Mouse (Mus musculus) lung, adult 2 months (tissue): ENCODE data around the gene Cdc42se2. TPM values are rescaled to one million over a fixed set of nuclear protein-coding genes. Genes with fewer than 3 reads are reported as not detected.

Source experiments
- DNase-seq: peaks from one replicate; pipeline ENCODE4 v3.0.0; 2022
- H3K4me1 ChIP-seq: fragments of 200-500 bp; 2 replicates; pipeline ENCODE4 v1.6.1; 2011; ENCODE audit warnings: low read length; ENCODE audit not compliant: control insufficient read depth, insufficient read depth
- H3K4me3 ChIP-seq: fragments of 200-500 bp; replicated peaks from 2 replicates; pipeline ENCODE3; 2011; ENCODE audit warnings: low read depth, mild to moderate bottlenecking, control low read depth, low read length; ENCODE audit errors: extremely low read depth
- CTCF ChIP-seq: fragments of 200-500 bp; IDR thresholded peaks from 2 replicates; pipeline ENCODE4 v1.5.1; 2011; ENCODE audit warnings: mild to moderate bottlenecking, low read length, control low read depth; ENCODE audit not compliant: insufficient read depth
- POLR2A ChIP-seq: fragments of 200-500 bp; IDR thresholded peaks from 2 replicates; pipeline ENCODE4 v1.6.1; 2011; ENCODE audit warnings: low read depth, mild to moderate bottlenecking, control low read depth, low read length, borderline replicate concordance; ENCODE audit errors: extremely low read depth
- WGBS: fragments of 180-500 bp; shearing (Covaris S2); methylation state at CpG from one replicate; pipeline ENCODE4 v1.1.7; 2018; 5-methylcytosine and 5-hydroxymethylcytosine counted together
- polyA plus RNA-seq: library from polyadenylated mRNA; depleted of rRNA; stranded (reverse); fragments of >200 nt; gene quantifications from 2 replicates; pipeline ENCODE4 v1.2.3, GENCODE M21; 2012

Gene Cdc42se2
- polyA plus RNA-seq, 1 experiment, result 67.7 TPM

DNA sequence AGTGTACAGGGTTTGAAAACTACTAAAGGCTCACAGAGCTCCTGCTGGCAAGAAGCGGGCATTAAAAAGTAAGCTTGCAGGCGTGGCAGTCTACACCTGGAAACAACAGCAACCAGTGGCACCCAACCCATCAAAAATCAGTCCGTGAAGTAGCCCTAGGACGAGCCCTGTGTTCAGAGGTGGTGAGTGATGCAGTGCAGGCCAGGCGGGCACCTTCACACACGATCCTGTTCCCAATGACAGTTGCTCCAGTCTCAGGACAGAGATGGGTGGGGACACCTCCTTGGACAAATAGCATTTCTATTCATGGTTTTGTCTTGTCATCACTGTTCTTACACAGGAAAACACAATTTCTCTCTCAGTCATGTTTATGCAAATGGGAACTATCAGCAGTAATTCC, 65.4 kb downstream of the Cdc42se2 start:
- TF ChIP-seq CTCF, result no peak
- no peak for TF ChIP-seq POLR2A
- Histone ChIP-seq H3K4me3 (no peak overlapping the region), H3K4me1 (peaks cover 9% of the 10 kb centered on the region)
- no peak for DNase-seq
- 88% methylated on average over 6 of the region's 6 CpGs for WGBS

- Histone ChIP-seq H3K4me3 (no peak overlapping the region), H3K4me1 (no peaks in the 10 kb centered on the region)
- TF ChIP-seq POLR2A (no peak), CTCF (no peak)
- WGBS, result 88% methylated on average over 3 of the region's 3 CpGs
- no peak for DNase-seq
Measured at GRCm38 (mm10) chr11:54718601-54719000, 68.9 kb downstream of the Cdc42se2 start.

GRCm38 (mm10) chr11:54717893-54718292, 69.6 kb downstream of the Cdc42se2 start:
- WGBS, result 91% methylated on average over 3 of the region's 3 CpGs
- DNase-seq, result no peak
- no peak overlapping the region for H3K4me3 ChIP-seq
- no peak for TF ChIP-seq CTCF
- no peak for TF ChIP-seq POLR2A
- H3K4me1 ChIP-seq, result no peaks in the 10 kb centered on the region

DNA sequence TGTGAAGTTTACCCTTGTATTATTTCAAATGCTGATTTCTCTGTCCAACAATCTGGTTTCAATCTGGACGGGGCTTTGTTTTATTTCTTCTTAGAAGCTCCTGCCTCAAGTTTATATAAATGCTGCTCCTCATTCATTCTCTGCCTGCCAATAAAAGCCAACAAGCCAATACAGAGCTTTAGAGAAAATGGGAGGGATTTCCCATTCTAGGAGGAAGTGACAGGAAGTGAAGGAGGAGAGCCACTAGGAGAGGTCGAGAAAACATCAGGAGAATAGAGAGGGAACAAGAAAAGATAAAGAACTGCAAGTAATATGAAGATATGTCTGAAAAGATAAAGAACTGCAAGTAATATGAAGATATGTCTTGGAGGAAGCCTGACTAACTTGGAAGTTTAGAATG, 74.6 kb downstream of the Cdc42se2 start:
- TF ChIP-seq CTCF (no peak), POLR2A (no peak)
- WGBS, result 36% methylated on average over 2 of the region's 2 CpGs
- H3K4me3 ChIP-seq, result no peak overlapping the region
- H3K4me1 ChIP-seq, result no peaks in the 10 kb centered on the region; the same call in 1 of the 2 replicates
- DNase-seq, result no peak

GRCm38 (mm10) chr11:54710512-54711293, 76.8 kb downstream of the Cdc42se2 start:
- WGBS, result 73% methylated on average over 4 of the region's 4 CpGs
- H3K4me1 ChIP-seq, result no peaks in the 10 kb centered on the region; the same call in 1 of the 2 replicates
- no peak for TF ChIP-seq POLR2A
- TF ChIP-seq CTCF, result no peak
- DNase-seq, result no peak
- H3K4me3 ChIP-seq, result no peak overlapping the region

GRCm38 (mm10) chr11:54709645-54710044, 77.8 kb downstream of the Cdc42se2 start:
- no peak for DNase-seq
- TF ChIP-seq POLR2A (no peak), CTCF (no peak)
- Histone ChIP-seq H3K4me1 (no peaks in the 10 kb centered on the region; the same call in 1 of the 2 replicates), H3K4me3 (no peak overlapping the region)
- WGBS, result 43% methylated on average over 2 of the region's 2 CpGs

DNA sequence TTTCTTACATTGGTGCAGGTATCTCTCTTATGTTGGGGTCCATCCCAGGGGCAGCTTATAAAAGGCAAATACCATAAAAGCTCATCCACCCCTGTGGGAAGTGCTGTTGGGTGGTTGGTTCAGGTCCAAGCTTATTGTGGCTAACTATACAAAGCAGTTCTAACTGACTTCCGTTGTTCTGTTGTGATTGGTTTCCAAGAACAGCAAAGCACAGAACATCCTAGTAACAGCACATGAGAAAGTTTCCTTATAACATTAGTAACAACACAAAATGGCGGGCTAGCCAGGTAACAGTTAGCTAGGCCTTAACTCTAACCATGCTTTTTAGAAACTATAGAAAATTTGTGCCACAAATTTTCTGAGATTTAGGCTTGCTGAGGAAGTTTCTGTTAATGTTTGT, 79.3 kb downstream of the Cdc42se2 start:
- TF ChIP-seq CTCF, result no peak
- no peak for TF ChIP-seq POLR2A
- H3K4me1 ChIP-seq, result no peaks in the 10 kb centered on the region; the same call in 1 of the 2 replicates
- H3K4me3 ChIP-seq, result no peak overlapping the region
- DNase-seq, result no peak
- 64% methylated on average over 2 of the region's 2 CpGs for WGBS

DNA sequence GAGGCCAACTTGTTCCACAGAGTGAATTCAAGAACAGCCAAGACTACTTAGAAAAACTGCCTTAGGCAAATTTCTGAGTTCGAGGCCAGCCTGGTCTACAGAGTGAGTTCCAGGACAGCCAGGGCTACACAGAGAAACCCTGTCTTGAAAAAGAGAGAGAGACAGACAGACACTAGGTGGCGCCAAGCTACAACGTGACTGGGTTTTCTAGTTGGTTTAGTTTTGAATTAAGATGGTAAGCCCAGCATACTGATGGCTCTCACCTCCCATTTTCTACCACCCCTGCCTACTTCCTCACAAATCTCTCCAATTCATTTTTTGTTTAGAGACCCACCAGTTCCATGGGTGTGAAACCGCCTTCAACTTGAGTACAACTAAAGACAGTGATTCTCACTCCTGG, 84.2 kb downstream of the Cdc42se2 start:
- DNase-seq, result peak; percentile 77
- Histone ChIP-seq H3K4me1 (no peaks in the 10 kb centered on the region), H3K4me3 (no peak overlapping the region)
- TF ChIP-seq POLR2A, result no peak
- TF ChIP-seq CTCF, result peak; percentile 27; the same call in 1 of the 2 replicates
- WGBS, result 28% methylated on average over 4 of the region's 4 CpGs

DNA sequence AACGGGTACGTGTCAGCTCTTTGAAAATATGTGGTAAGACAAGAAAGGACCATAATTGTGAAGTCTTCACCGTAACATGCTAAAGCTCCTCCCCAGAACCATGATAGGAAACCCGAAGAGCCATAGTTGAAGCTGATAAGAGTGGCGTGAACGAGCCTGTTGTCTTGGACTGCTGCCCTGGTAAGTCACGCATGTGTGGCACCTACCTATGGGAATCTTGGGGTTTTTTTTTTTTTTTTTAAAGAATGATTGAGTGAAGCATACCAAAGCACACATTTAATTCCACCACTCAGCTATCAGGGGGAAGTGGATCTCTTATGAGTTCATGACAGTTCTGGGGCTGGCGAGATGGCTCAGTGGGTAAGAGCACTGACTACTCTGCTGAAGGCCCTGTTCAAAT, 85.6 kb downstream of the Cdc42se2 start:
- 72% methylated on average over 8 of the region's 8 CpGs for WGBS
- no peak overlapping the region for H3K4me3 ChIP-seq

GRCm38 (mm10) chr11:54699972-54700371, 87.5 kb downstream of the Cdc42se2 start:
- TF ChIP-seq POLR2A (no peak), CTCF (no peak)
- 62% methylated on average over 3 of the region's 3 CpGs for WGBS
- H3K4me3 ChIP-seq, result no peak overlapping the region
- H3K4me1 ChIP-seq, result no peaks in the 10 kb centered on the region
- DNase-seq, result no peak

More for the DNA sequence above, 85.6 kb downstream of the Cdc42se2 start:
- DNase-seq, result no peak
- TF ChIP-seq CTCF (no peak), POLR2A (no peak)
- H3K4me1 ChIP-seq, result no peaks in the 10 kb centered on the region
